Mouse (Mus musculus): ENCODE measurements around the gene Rps6ka1.
A peak's percentile ranks its signal among the peaks of the same experiment; 100 is the strongest.

Gene Rps6ka1

GRCm38 (mm10) chr4:133896984-133897383, 9.4 kb upstream of the Rps6ka1 start:
- DNase-seq: no peak

- DNase-seq: no peak
These were observed 8.4 kb upstream of the Rps6ka1 start for GRCm38 (mm10) chr4:133896002-133896401.

- no peak for DNase-seq
These were observed 348 bp downstream of the Rps6ka1 start for GRCm38 (mm10) chr4:133887249-133887648.

- no peak for DNase-seq
These were observed 1.6 kb downstream of the Rps6ka1 start for GRCm38 (mm10) chr4:133885991-133886501.

- DNase-seq: no peak
These were observed 2.3 kb downstream of the Rps6ka1 start for GRCm38 (mm10) chr4:133885331-133885730.

GRCm38 (mm10) chr4:133884888-133885287, 2.7 kb downstream of the Rps6ka1 start:
- no peak for DNase-seq

GRCm38 (mm10) chr4:133884127-133884753, 3.4 kb downstream of the Rps6ka1 start:
- no peak for DNase-seq

GRCm38 (mm10) chr4:133881851-133882250, 5.7 kb downstream of the Rps6ka1 start:
- DNase-seq: no peak

GRCm38 (mm10) chr4:133881399-133881798, 6.2 kb downstream of the Rps6ka1 start:
- no peak for DNase-seq

GRCm38 (mm10) chr4:133879145-133879902, 8.3 kb downstream of the Rps6ka1 start:
- DNase-seq: no peak

GRCm38 (mm10) chr4:133877850-133878755, 9.5 kb downstream of the Rps6ka1 start:
- DNase-seq: no peak

GRCm38 (mm10) chr4:133874865-133875517, 12.6 kb downstream of the Rps6ka1 start:
- DNase-seq: no peak

GRCm38 (mm10) chr4:133873926-133874864, 13.4 kb downstream of the Rps6ka1 start:
- no peak for DNase-seq

GRCm38 (mm10) chr4:133873431-133873851, 14.2 kb downstream of the Rps6ka1 start:
- no peak for DNase-seq

GRCm38 (mm10) chr4:133872812-133873300, 14.7 kb downstream of the Rps6ka1 start:
- peak; percentile 35 for DNase-seq

GRCm38 (mm10) chr4:133872222-133872811, 15.3 kb downstream of the Rps6ka1 start:
- no peak for DNase-seq

- DNase-seq: no peak
These were observed 22.4 kb downstream of the Rps6ka1 start for GRCm38 (mm10) chr4:133865231-133865630.

GRCm38 (mm10) chr4:133864380-133864981, 23.1 kb downstream of the Rps6ka1 start:
- no peak for DNase-seq

- no peak for DNase-seq
These were observed 23.7 kb downstream of the Rps6ka1 start for GRCm38 (mm10) chr4:133863795-133864379.

- no peak for DNase-seq
These were observed 30.1 kb downstream of the Rps6ka1 start for GRCm38 (mm10) chr4:133857527-133857926.
